Mouse (Mus musculus) fibroblast of lung, adult 2 months (primary cell): Measurements from ENCODE around the gene Lzts3.
A peak's percentile ranks its signal among the peaks of the same experiment; 100 is the strongest.

Source experiments
- DNase-seq: peaks from one replicate; pipeline ENCODE4 v3.0.0-alpha.2; 2011; ENCODE audit warnings: low read depth

Gene Lzts3

GRCm38 (mm10) chr2:130635847-130636246, 6.8 kb downstream of the Lzts3 start:
- DNase-seq, result no peak

- DNase-seq, result no peak
Measured at GRCm38 (mm10) chr2:130634739-130635411, 7.7 kb downstream of the Lzts3 start.

DNA sequence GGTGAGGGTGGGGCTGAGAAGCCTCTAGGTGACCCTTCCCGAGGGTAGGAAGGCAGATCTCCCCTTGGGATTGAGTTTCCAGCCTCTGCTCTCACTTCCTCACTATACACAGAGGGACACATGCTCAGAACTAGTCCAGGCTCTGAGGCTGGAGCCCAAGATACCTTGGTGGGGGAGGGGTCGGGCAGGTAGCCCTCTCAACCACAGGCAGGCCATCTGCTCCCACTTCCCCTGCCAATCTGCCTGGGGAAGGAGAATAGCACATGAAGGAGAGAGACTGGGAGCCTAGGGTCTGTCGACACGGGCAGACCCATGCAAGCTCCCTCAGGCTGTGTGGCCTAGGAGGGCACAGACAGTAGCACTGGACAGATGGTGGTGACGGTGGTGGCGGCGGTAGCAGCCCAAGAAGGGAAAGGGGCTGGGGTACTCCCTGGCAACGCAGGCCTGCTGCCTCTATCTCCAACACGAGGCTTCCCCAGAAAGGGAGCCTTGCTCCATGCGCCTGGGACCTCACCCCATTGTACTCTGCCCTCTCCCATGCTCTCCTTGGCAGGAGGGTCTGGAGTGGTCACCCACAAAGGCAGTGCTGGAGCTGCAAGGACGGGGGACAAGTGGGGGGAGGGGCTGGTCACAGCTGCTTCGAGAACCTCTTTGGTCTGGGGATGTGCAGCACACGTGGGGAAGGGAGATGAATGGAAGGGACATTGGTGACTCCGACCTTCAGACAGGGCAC, 8.4 kb downstream of the Lzts3 start:
- no peak for DNase-seq

GRCm38 (mm10) chr2:130632887-130633675, 9.5 kb downstream of the Lzts3 start:
- DNase-seq, result no peak

DNA sequence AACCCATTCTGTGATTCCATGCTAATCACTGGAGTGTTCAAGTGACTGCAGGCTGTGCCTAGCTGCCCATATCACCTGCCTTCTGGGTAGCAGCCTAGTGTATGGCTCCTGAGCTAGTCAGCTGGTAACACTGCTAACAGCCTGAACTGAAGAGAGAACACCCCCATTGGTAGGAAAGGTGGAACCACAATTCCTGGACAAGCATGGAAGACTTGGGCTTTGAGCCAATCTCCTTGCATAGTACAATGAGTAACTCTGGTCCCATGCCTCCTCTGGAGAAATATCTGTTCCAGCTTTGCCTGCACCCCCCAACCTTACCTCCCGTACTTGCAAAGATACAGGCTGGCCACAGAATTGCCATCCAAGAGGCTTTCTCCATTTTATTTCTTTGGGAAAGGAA, 10.2 kb downstream of the Lzts3 start:
- no peak for DNase-seq

GRCm38 (mm10) chr2:130629839-130630203, 12.8 kb downstream of the Lzts3 start, which contains the start of the genes Fastkd5 and Ubox5:
Fastkd5 (minus strand) TSS chr2:130630027.
Ubox5 (minus strand) TSS chr2:130630038.
- DNase-seq, result peak; percentile 58

DNA sequence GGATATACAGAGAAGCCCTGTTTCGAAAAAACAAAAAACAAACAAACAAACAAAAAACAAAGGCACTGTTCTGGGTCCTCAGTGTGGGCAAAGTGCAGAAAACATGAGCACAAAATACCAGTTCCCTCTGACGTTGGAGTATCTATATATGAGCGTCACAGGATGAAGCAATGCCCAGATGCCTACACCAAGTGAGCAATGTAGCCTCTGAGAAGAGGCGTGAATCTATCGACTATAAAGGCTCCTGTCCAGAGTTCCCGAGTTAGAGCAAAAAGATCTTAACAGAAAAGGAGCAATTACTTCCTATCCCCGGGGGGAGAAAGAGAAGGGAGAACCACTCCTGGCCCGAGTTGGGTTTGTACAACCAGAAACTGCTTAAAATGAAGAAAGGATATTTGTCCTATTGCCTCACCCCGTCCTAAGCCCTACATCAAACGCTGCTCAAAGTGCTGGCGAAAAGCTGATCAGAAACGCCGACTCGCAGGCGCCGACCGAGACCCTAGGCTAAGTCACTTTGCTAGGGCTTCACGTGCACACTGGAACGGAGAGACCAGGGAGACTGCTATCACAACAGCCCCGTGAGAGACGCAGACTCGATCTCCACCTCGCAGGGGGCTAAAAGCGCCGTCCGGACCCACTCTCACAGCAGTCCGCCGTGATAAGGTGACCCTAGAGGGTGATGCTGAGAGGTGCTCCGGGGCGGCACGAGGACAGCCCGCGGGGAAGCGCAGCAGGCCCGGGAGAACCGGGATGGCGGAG, 13.3 kb downstream of the Lzts3 start:
- DNase-seq, result no peak

- DNase-seq, result no peak
Measured at GRCm38 (mm10) chr2:130628424-130628823, 14.2 kb downstream of the Lzts3 start.

- no peak for DNase-seq
Measured at GRCm38 (mm10) chr2:130618972-130619371, 23.6 kb downstream of the Lzts3 start.

- DNase-seq, result no peak
Measured at GRCm38 (mm10) chr2:130613091-130613490, 29.5 kb downstream of the Lzts3 start.

DNA sequence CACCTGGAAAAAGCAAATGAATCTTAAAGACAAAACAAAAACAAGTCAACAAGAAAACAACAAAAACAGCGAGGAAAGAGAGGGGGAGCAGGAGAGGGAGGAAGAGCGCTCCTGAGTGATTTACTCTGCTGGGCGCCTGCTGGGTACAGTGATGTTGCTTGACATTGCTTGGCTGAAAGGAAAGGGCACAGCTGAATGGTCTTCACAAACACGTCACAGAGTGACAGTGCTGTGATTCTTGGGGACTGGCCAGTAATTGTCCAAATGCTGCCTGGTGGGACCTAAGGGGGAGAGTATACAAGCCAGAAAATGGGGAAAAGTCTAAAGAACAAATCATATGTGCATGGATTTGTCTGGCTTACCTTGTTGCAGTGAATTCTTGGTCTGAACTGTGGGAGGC, 40.4 kb downstream of the Lzts3 start:
- DNase-seq, result no peak

DNA sequence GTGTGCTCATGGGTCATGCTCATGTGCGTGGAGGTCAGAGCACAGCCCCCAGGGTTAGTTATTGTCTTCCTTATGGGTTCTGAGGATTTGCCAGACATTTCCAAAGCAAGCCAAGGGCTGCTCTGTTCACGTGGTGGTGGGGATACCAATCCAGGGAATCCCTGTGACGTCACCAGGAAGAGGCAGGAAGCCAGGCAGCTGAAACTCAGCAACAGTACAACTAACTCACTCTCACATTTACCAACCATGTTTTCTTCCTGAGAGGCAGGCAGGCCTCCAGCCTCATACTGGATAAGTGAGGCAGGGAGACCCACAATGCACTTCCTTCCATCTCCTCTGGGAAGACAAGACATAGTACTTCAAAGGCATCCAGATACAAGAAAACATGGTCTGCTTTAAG, 44.2 kb downstream of the Lzts3 start:
- no peak for DNase-seq

DNA sequence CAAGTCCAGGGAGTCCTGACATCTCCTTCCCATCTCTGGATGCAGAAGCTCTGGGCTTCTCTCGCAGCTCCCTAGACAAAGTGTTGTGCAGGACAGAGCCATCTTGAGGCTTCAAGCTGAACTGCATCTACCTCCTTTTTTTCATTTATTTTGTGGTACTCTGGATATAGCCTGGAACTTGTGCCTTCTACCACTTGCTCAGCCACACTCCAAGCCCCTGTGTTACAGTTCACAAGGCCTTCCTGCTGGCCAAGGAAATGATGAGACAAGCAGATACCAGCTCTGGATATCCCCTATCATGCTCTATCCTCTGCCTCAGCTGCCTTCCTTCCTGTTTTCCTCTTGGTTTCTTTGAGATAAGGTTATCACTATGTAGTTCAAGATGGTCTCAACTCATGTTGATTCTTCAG, 45.0 kb downstream of the Lzts3 start:
- DNase-seq, result no peak

GRCm38 (mm10) chr2:130595596-130595995, 47.0 kb downstream of the Lzts3 start:
- DNase-seq, result no peak

GRCm38 (mm10) chr2:130591016-130591415, 51.6 kb downstream of the Lzts3 start:
- DNase-seq, result no peak

- DNase-seq, result no peak
Measured at GRCm38 (mm10) chr2:130589761-130590160, 52.8 kb downstream of the Lzts3 start.

DNA sequence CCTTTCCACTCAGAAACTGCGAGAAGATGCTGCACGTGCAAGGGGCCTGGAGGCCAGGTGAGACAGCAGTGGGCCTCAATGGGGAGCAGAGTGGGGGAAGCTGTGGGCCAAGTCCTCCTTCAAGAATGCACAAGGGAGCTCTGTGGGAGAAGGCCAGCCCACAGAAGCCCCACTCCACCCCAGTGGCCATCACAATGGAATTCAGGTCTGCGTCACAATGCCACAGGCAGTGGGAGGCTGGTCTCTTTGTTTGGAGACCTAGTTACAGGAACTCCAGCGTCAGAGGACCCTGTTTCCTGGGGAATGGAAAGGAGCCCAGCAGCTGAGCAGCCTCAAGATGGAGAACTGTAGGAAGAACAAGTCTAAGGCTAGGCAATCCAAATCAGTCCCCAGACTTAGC, 53.4 kb downstream of the Lzts3 start:
- no peak for DNase-seq

GRCm38 (mm10) chr2:130588373-130588772, 54.2 kb downstream of the Lzts3 start:
- no peak for DNase-seq

DNA sequence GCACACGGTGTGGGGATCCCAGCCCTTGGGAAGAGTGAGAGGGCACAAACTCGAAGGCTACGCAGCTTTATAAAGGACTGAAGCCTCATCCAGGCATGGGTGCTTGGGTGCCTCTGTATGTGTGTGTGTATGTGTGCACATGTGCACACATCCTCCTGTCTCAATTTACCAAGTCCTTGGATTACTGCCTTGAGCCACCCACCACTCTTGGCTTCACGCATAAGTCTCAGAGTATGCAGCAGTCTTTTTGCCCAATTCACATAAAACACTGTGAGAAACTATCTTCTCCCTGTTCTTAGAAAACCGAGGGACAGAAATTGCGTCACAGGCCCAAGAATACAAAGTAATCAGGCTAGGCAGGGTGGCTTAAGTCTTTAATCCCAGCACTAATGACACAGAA, 56.6 kb downstream of the Lzts3 start:
- DNase-seq, result no peak

DNA sequence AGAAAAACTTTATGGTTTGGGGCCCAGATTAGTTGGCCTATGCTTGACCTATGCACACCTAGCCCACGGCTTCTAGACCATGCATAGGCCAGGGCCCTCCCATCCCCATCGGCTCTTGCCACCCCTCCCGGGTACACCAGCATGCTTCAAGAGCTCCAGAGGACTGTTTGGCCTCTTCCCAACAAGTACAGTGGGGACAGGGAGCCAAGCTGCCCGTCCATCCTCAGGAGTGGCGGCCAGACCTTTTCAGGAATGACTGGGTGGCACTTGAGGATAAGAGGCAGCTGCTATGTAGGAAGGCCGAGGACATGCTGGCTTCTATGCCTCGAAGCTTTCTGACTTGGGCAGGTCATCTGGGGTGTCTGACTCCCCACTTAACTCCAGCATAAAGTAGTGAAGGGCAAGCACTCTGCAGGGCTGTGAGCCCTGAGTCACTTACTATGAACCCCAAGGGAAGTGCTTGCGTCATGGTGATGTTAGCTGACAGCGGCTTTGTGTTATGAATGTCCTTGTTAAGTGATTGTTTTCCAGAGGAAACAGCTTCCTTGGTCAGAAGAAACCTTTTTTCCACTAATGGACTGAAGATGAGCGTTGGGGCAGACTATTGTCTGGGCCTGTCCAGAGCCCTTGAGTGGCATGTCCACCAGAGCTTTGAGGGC, 58.6 kb downstream of the Lzts3 start:
- no peak for DNase-seq
